Mouse (Mus musculus): ENCODE measurements around the gene Mydgf. TPM values are rescaled to one million over a fixed set of nuclear protein-coding genes. Genes with fewer than 3 reads are reported as not detected.

Gene Mydgf
- 9.2 TPM for polyA plus RNA-seq (2014; fragmentation: Illumina TruSeq; extraction: RNeasy Lipid Tissue Mini Kit (QIAGEN cat#74804); ENCODE audit: low read depth, low replicate concordance)

DNA sequence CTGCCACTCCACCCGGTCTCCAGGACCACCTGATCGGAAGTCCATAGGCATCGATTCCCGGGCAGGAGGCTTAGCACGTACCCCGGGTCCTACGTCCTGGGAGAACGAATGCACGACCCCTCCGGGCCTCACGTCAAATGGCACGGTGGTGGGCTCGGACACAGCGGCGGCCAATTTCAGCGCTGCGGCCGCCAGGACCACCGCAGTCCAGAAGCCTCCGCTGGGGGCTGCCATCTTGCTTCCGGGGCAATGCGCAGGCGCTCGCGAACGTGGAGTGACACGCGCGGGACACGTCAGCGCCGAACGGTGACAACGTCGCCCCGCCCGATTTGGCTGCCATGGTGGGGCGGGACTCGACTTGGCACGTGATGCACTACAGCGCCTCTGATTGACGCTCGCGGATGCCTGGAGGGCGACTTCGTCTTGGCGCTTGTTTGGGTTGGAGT lies at the start of gene Mydgf:
Gene Mydgf (minus strand): TSS at position 263 of the 446 bp plus-strand sequence.

DNA sequence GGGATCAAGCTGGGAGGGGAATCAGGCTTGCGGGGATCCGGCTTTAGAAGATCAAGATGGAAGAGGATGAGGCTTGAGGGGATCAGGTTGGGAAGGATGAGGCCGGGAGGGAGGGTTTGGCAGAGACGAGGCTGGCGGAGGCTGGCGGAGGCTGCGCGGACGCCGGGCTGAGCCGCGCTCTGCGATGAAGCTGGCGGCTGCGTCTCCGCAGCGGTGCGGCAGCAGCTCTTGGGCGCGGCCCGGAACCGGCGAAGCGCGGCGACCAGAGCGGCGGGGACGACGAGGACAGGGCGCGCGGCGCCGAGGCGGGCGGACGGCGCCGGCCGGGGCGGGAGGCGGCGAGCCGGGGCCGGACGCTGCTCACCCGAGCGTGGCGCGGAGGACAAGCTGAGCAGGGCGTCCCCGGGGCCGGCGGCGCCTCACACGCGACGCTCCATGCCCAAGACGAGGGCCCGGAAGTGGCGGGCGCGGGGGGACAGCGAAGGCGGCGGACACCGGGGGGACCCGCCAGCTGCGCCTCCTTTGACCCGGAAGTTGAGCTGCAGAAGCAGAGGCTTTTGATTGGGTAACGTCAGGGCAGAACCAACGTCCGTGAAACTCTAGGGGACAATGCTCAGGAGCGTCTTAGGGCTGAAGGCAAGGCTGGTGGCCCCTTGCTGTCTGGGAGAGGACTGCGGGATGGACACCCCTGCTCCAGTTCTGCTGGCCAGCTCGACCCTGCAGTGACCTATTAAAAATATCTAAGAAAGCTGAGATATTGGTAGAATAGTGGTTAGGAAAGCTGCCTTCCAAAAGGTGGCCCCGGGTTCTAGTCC lies 34.9 kb upstream of the Mydgf start, which contains the start of gene Dpp9:
Gene Dpp9 (minus strand): TSS at position 529 of the 815 bp plus-strand sequence.

GRCm38 (mm10) chr17:56162231-56162774 lies 21.4 kb downstream of the Mydgf start, which contains the start of gene Tnfaip8l1:
Gene Tnfaip8l1, plus strand, starts transcription at chr17:56162477.

DNA sequence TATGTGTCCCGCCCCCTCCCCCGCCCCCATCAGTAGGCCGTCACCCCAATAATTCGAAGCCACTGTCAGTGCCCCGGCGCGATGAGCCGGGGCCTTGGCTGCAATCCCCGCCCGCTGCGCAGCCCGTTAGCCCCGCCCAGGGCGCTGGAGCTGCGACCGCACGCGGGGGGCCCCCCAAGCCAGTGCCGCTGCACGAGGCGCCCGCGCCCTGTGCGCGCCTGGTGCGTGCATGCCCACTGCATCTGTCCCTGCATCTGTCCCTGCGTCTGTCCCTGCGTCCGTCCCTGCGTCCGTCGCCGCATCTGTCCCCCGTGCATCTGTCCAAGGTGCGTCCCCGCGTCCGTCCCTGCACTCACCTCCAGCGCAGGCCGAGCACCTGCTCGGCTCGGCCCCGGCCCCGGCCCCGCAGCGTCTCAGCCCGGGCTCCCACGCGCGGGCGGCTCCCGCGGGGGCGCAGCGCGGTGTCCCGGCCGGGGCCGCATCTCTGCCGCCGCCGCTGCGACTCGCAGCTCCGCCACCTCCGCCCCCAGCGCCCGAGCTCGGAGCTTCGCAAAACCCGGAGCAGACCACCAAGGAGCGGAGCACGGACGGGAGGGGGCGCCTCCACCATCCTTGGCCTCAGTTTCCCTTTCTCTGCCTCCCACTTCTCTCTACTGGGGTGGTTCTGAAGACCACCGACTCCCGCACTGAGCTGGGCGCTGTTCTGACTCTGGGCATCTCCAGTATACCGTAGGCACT lies 43.7 kb downstream of the Mydgf start, which contains the start of gene Sema6b:
Gene Sema6b (minus strand): TSS at position 486 of the 738 bp plus-strand sequence.

Other genes with a start within 250 kb of the Mydgf start
- gene Zfp119b, start 234.4 kb downstream of the Mydgf start, polyA plus RNA-seq (2014; fragmentation: Illumina TruSeq; extraction: RNeasy Lipid Tissue Mini Kit (QIAGEN cat#74804); ENCODE audit: low read depth, low replicate concordance), result 22.8 TPM
- not detected for gene Ebi3, start 231.3 kb downstream of the Mydgf start, polyA plus RNA-seq (2014; fragmentation: Illumina TruSeq; extraction: RNeasy Lipid Tissue Mini Kit (QIAGEN cat#74804); ENCODE audit: low read depth, low replicate concordance)
- 0.57 TPM for gene Yju2, start 224.8 kb downstream of the Mydgf start, polyA plus RNA-seq (2014; fragmentation: Illumina TruSeq; extraction: RNeasy Lipid Tissue Mini Kit (QIAGEN cat#74804); ENCODE audit: low read depth, low replicate concordance)
- not detected for gene Shd, start 213.5 kb downstream of the Mydgf start, polyA plus RNA-seq (2014; fragmentation: Illumina TruSeq; extraction: RNeasy Lipid Tissue Mini Kit (QIAGEN cat#74804); ENCODE audit: low read depth, low replicate concordance)
- gene Fsd1, start 197.4 kb downstream of the Mydgf start, polyA plus RNA-seq (2014; fragmentation: Illumina TruSeq; extraction: RNeasy Lipid Tissue Mini Kit (QIAGEN cat#74804); ENCODE audit: low read depth, low replicate concordance), result not detected
- gene Stap2, start 178.3 kb downstream of the Mydgf start, polyA plus RNA-seq (2014; fragmentation: Illumina TruSeq; extraction: RNeasy Lipid Tissue Mini Kit (QIAGEN cat#74804); ENCODE audit: low read depth, low replicate concordance), result 1.2 TPM
- 0.44 TPM for gene Mpnd, start 178.2 kb downstream of the Mydgf start, polyA plus RNA-seq (2014; fragmentation: Illumina TruSeq; extraction: RNeasy Lipid Tissue Mini Kit (QIAGEN cat#74804); ENCODE audit: low read depth, low replicate concordance)
- gene Sh3gl1, start 147.3 kb downstream of the Mydgf start, polyA plus RNA-seq (2014; fragmentation: Illumina TruSeq; extraction: RNeasy Lipid Tissue Mini Kit (QIAGEN cat#74804); ENCODE audit: low read depth, low replicate concordance), result 0.32 TPM
- gene Chaf1a, start 143.5 kb downstream of the Mydgf start, polyA plus RNA-seq (2014; fragmentation: Illumina TruSeq; extraction: RNeasy Lipid Tissue Mini Kit (QIAGEN cat#74804); ENCODE audit: low read depth, low replicate concordance), result 0.20 TPM
- gene Ubxn6, start 108.9 kb downstream of the Mydgf start, polyA plus RNA-seq (2014; fragmentation: Illumina TruSeq; extraction: RNeasy Lipid Tissue Mini Kit (QIAGEN cat#74804); ENCODE audit: low read depth, low replicate concordance), result 14.1 TPM
- gene Hdgfl2, start 104.3 kb downstream of the Mydgf start, polyA plus RNA-seq (2014; fragmentation: Illumina TruSeq; extraction: RNeasy Lipid Tissue Mini Kit (QIAGEN cat#74804); ENCODE audit: low read depth, low replicate concordance), result 1.5 TPM
- 0.20 TPM for gene Plin4, start 74.1 kb downstream of the Mydgf start, polyA plus RNA-seq (2014; fragmentation: Illumina TruSeq; extraction: RNeasy Lipid Tissue Mini Kit (QIAGEN cat#74804); ENCODE audit: low read depth, low replicate concordance)
- 0.89 TPM for gene Plin5, start 66.3 kb downstream of the Mydgf start, polyA plus RNA-seq (2014; fragmentation: Illumina TruSeq; extraction: RNeasy Lipid Tissue Mini Kit (QIAGEN cat#74804); ENCODE audit: low read depth, low replicate concordance)
- not detected for gene Lrg1, start 61.9 kb downstream of the Mydgf start, polyA plus RNA-seq (2014; fragmentation: Illumina TruSeq; extraction: RNeasy Lipid Tissue Mini Kit (QIAGEN cat#74804); ENCODE audit: low read depth, low replicate concordance)
- not detected for gene Sema6b, start 43.6 kb downstream of the Mydgf start, polyA plus RNA-seq (2014; fragmentation: Illumina TruSeq; extraction: RNeasy Lipid Tissue Mini Kit (QIAGEN cat#74804); ENCODE audit: low read depth, low replicate concordance)
- gene Tnfaip8l1, start 21.4 kb downstream of the Mydgf start, polyA plus RNA-seq (2014; fragmentation: Illumina TruSeq; extraction: RNeasy Lipid Tissue Mini Kit (QIAGEN cat#74804); ENCODE audit: low read depth, low replicate concordance), result 0.49 TPM
- gene Dpp9, start 35.0 kb upstream of the Mydgf start, polyA plus RNA-seq (2014; fragmentation: Illumina TruSeq; extraction: RNeasy Lipid Tissue Mini Kit (QIAGEN cat#74804); ENCODE audit: low read depth, low replicate concordance), result 0.24 TPM
- gene Fem1a, start 72.9 kb upstream of the Mydgf start, polyA plus RNA-seq (2014; fragmentation: Illumina TruSeq; extraction: RNeasy Lipid Tissue Mini Kit (QIAGEN cat#74804); ENCODE audit: low read depth, low replicate concordance), result 3.1 TPM
- gene Ticam1, start 92.9 kb upstream of the Mydgf start, polyA plus RNA-seq (2014; fragmentation: Illumina TruSeq; extraction: RNeasy Lipid Tissue Mini Kit (QIAGEN cat#74804); ENCODE audit: low read depth, low replicate concordance), result 0.20 TPM
- gene Plin3, start 109.0 kb upstream of the Mydgf start, polyA plus RNA-seq (2014; fragmentation: Illumina TruSeq; extraction: RNeasy Lipid Tissue Mini Kit (QIAGEN cat#74804); ENCODE audit: low read depth, low replicate concordance), result 13.9 TPM
- not detected for gene Arrdc5, start 116.4 kb upstream of the Mydgf start, polyA plus RNA-seq (2014; fragmentation: Illumina TruSeq; extraction: RNeasy Lipid Tissue Mini Kit (QIAGEN cat#74804); ENCODE audit: low read depth, low replicate concordance)
- gene Uhrf1, start 119.4 kb upstream of the Mydgf start, polyA plus RNA-seq (2014; fragmentation: Illumina TruSeq; extraction: RNeasy Lipid Tissue Mini Kit (QIAGEN cat#74804); ENCODE audit: low read depth, low replicate concordance), result 0.36 TPM
- gene Kdm4b, start 142.1 kb upstream of the Mydgf start, polyA plus RNA-seq (2014; fragmentation: Illumina TruSeq; extraction: RNeasy Lipid Tissue Mini Kit (QIAGEN cat#74804); ENCODE audit: low read depth, low replicate concordance), result 1.1 TPM

All from kidney, adult 10 weeks (tissue).